Mouse (Mus musculus): ENCODE results near the gene Adgb. TPM values are rescaled to one million over a fixed set of nuclear protein-coding genes. Genes with fewer than 3 reads are reported as not detected.
"Not testable (repeated sequence)": the region's sequence is repeated elsewhere in the genome, so short reads cannot be mapped to it uniquely, and the experiment has no call there.

Adgb gene
- polyA plus RNA-seq (2017; shearing (Covaris generic)), result under 1 TPM in 1 of 2 experiments, not detected in 1; 0.20 TPM

- no peak for ATAC-seq
These were observed at the start of gene Adgb for GRCm38 (mm10) chr10:10471961-10472610. Gene Adgb, minus strand, starts transcription at chr10:10472326.

DNA sequence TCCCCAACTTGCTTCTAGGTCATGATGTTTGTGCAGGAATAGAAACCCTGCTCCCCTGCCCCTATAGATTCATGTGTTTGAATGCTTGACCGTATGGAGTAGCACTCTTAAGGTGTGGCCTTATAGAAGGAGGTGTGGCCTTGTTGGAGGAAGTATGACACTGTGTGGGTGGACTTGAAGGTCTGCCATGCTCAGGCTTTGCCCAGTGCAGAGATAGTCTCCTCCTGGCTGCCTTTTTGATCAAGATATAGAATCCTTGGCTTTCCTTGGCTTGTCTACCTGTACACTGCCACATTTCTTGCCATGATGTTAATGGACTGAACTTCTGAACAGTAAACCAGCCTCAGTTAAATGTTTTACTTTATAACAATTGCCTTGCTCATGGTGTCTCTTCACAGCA, 8.0 kb upstream of the Adgb start:
- no peak for ATAC-seq

DNA sequence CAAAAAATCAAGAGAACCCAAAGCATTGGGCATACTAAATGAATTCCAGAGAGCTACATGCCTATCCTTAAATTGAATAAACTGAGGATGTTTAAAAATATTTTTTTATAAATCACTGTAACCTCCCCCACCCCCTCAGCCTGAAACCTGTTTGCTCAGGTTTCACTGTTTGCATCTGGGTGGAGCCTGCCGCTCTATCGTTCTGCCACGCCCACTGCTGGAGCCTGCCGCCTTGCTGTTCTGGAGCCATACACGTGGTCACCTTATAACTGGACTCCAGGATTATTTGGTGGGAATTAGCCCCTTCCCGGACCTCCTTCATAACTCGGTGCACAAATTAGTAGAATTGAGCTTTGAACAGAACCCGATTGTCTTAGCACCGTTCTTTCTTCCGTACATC, 5.3 kb upstream of the Adgb start:
- not testable (repeated sequence) for ATAC-seq

DNA sequence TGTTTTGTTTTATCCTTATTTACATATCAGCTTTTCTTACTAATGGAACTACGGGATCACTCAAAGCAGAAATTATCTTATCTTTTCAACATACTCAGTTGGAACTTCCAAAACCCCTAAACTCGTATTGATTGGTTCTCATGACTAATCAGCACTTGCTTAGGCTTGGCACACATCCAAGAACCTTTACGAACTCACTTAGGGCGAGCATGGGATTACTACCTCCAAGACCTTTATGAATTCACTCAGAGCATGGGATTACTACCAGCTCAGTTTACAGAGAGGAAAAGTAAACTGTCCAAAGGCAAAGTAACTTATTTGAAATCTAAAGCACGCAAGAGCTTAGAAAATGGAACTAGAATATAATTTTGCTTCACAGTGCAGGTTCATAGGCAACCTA, 4.8 kb upstream of the Adgb start:
- ATAC-seq, result no peak

DNA sequence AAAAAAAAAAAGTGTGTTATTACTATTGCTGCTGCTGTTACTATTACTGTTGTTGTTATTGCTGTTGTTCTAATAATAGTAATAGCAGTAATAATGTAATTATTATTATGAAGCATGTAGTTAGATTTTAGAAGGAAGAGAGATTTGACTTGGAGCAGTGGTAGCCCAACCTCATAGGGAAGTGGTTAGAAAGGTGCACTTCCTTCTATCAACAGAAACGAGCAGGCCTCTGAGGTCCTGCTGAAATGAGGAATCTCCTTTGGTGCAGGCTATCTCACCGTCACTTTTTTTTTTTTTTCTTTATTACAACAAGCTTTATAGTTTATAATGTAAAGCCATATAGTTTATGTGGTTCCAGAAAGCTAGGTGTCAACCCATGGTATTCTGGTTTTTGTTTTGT, 4.4 kb upstream of the Adgb start:
- ATAC-seq, result no peak

DNA sequence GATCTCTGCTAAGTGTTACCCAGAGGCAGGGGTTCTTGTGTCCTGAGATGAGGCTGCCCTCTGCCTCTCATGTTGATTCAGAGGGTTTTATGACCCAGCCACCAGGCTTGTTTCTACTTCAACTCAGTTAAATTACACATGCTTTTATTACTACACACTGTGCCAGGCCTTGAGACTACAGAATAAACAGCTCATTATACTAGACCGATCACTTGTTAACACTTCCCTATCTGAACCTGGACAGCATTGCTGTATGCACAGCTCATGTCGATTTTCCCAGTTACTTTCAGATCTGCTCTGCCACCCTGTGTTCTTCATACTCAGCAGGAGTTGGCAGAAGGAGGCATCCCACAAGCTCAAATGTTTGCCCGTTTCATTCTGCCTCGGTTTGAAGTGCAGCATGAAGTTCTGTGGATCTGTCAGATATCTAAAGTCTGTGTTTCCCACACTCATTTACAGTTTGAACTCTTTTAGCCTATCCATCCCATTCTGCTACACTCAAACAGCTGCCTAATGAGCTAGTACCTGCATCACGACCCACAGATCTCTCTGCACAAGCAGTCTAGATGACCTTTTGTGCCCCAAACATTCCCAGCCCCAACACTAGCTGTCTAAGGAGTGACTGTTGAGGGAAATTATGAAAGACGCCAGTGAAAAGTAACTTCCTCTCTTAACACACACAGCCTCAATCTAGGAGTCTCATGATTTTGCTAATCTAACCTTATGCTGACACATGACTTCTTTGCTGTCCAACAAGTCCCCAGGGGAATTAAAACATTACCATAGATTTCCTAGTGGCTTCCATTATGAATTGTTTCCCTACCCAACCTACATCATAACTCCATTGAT, 3.2 kb downstream of the Adgb start:
- no peak for ATAC-seq

GRCm38 (mm10) chr10:10460113-10460512, 12.0 kb downstream of the Adgb start:
- ATAC-seq, result no peak

GRCm38 (mm10) chr10:10456991-10457390, 15.1 kb downstream of the Adgb start:
- ATAC-seq, result no peak

DNA sequence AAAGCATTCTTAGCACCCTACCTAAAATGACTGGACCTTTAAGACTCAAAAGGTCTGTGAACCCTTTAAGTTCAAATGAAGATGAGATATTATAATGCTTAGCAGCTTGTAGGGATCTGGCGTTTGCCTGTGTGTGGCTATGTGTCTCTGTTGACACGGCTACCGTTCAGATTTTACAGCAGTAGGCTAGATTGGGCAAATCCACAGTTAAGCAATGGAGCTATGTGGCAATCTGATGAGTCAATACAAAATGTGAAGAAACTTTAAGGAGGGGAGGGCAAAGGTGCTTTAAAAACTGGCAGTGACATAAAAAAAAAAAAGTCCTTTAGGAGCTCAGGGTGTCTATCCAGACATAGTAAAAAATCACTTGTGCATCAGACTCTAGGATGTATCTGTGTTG, 23.1 kb downstream of the Adgb start:
- no peak for ATAC-seq

GRCm38 (mm10) chr10:10444841-10445466, 27.2 kb downstream of the Adgb start:
- no peak for ATAC-seq

DNA sequence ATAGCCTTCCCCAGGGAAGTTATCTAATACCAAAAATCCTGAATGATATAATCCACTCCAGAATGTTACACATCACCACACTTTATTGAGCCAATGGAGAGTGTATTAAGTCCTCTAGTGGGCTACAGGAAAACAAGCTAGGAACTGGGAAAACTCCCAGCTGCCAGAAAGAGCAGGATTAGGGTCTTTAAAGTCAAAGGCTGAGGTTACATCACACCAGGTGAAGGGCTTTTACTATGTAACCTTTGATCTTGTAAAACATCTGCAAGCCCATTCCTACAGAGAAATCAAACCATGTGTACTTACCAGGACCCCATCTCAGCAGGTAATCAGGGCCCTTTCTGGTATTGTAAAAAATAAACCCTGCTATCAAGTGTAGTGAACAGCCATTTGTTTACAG, 28.6 kb downstream of the Adgb start:
- ATAC-seq, result no peak

DNA sequence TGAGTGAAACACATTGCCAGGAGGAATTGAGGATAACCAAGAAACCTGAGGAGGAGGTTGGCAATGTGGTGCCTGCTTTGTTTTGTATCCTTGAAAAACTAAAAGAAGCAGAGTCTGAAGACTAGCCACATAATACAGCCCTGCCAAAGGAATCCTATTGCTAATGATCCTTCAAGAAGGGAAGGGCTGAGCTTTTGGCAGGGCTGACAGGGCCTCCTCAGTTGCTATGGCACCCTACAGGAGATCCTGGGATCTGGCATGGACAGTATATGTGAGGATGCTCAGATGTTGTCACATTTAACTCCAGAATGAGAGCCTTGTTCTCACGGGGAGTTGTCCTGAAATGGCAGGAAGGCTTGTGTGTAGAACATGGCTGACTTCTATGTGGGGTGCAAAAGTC, 37.1 kb downstream of the Adgb start:
- no peak for ATAC-seq

GRCm38 (mm10) chr10:10429635-10430034, 42.5 kb downstream of the Adgb start:
- no peak for ATAC-seq

DNA sequence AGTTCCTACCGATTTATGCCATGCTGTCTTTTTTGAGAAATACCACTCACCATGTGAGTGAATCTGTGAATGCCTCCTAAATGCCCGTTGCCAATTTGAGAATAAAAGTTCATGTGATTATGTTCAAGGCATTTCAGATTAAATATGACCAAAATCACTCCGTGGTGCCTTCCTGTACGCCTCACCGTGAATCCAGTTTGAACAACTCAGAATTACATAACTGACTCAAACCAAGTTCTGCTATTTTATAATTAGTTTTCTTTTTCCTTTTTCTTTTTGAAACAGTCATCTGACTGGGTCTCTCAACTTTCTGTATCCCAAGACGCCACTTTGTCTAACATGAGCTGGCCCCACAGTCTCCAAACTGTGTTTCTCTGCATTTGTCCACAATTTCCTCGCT, 43.1 kb downstream of the Adgb start:
- no peak for ATAC-seq

GRCm38 (mm10) chr10:10424383-10424782, 47.7 kb downstream of the Adgb start:
- no peak for ATAC-seq

DNA sequence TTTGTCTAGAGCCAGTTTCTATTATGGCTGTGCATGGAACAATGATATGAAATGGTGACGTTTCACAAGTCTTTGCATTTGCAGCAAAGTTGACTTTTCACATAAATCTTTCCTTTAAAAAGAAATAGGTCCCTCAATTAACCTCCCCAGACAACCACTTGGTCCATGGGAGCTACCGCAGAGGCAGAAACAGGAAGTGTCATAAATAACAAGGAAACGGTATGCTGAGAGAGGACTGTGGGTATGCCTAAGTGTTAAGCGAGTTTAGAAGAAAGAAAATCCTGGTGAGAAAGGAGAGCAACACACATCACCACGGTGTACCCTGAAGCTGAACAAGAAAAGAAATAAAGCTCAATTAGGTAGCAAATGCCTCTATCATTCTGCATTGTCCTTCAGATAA, 61.1 kb downstream of the Adgb start:
- no peak for ATAC-seq

DNA sequence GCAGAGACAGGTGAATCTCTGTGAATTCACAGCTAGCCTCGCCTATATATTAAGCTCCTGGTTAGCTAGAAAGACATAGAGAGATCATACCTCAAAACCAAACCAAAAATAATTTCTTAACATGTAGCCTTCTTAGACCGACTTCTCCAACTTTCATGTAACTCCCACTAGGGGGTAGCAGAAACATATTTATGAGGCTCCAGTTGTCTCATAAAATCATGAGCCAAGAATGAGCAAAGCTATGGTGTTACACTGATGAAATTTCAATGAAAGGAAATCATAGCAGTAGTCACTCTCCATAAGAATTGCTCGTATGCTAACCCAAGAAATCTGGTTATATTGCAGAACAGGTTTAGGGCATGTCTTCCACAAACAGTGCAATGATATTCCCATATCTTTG, 64.0 kb downstream of the Adgb start:
- ATAC-seq, result no peak

DNA sequence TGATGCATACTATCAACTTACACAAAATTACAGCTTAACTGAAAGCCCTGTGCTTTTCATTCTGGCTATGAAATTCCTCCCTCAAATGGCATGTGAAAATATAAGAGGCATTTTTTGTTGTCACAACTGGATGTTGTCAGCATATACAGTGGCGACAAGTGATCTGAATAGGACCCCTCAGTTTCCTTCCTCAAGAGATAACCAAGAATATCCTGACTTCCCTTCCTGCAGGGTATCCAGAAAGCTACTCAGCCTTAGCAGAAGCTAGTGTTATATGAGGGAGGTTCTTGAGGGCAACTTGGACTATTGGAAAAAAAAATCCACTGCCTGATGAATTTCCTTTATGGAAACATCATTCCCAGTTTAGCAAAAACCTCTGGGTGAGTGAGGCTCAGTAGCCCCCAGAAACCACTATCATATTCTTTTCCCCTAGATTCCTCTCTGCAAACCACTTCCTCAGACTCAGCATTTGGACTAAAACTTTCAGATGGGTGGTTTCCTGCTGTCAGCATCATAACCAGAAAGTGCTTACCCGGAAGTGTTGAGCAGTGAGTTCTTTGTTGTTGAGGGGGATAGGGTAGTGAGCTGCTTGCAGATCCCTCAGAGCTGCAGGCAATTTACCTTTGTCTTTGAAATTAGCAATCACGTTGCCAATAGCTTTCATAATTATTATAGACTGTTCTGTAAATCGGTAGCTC, 76.2 kb downstream of the Adgb start:
- peak; percentile 62 for ATAC-seq

GRCm38 (mm10) chr10:10374629-10375028, 97.5 kb downstream of the Adgb start:
- no peak for ATAC-seq

GRCm38 (mm10) chr10:10364025-10364424, 108.1 kb downstream of the Adgb start:
- ATAC-seq, result no peak

GRCm38 (mm10) chr10:10355605-10356227, 116.4 kb downstream of the Adgb start:
- peak; percentile 62 for ATAC-seq

DNA sequence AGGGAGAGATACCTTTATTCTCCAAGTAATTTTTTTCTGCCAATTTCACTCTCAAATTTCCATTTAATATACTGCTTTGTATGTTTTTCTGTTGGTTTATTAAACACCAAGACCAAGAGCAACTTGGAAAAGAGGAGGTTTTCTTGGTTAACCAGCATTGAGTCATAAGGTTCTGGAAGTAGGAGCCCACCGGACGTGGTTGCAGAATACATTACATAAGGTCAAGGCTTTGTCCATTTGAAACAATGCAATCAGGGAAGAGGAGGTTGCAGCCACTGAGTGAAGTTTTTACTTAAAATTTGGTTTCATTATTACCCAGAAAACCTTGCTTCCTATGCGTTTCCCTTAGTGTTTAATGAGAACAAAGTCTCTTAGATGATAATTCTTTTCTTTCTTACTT, 119.9 kb downstream of the Adgb start:
- no peak for ATAC-seq

DNA sequence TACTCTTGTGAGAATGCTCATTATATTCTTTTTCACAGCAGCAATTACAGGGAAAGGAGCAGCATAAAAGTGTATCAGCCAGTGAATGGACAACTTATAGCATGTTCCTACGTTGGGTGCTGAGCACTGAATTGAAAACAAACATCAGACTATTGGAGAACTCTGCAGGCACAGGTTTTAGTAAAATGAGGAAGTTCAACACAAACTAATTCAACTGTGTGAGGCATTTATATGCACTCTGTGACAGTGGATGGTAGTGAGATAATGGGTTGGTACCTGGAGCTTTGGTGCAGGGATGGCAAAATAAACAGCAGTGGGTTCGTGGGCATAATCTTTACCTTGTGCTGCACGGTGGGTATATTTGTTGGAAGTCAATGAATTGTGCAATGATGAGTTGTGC, 121.6 kb downstream of the Adgb start:
- no peak for ATAC-seq
